Mouse (Mus musculus) embryo, embryonic 10 days (tissue): Measurements from ENCODE around the gene Wdr46.

Experiments used
- DNase-seq: peaks from one replicate; pipeline ENCODE4 v3.0.0-alpha.2; 2015; ENCODE audit warnings: low spot score

Wdr46 gene

DNA sequence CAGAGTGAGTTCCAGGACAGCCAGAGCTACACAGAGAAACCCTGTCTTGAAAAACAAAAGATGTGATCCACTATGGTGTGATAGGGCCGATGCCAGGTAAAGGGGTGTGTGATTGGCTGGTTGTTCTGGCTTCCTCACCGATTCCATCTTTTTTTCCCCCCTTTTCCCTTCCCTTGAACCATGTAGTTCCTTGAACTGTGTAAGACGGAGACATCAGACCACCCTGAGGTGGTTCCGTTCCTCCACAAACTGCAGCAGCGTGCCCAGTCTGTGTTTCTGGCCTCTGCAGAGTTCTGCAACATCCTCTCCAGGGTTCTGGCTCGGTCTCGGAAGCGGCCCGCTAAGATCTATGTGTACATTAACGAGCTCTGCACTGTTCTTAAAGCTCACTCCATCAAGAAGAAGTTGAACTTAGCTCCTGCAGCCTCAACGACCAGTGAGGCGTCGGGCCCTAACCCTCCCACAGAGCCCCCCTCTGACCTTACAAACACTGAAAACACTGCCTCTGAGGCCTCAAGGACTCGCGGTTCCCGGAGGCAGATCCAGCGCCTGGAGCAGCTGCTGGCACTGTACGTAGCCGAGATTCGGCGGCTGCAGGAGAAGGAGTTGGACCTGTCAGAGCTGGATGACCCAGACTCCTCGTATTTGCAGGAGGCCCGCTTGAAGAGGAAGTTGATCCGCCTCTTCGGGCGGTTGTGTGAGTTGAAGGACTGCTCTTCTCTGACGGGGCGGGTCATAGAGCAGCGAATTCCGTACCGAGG lies 29.2 kb upstream of the Wdr46 start:
- DNase-seq = no peak

DNA sequence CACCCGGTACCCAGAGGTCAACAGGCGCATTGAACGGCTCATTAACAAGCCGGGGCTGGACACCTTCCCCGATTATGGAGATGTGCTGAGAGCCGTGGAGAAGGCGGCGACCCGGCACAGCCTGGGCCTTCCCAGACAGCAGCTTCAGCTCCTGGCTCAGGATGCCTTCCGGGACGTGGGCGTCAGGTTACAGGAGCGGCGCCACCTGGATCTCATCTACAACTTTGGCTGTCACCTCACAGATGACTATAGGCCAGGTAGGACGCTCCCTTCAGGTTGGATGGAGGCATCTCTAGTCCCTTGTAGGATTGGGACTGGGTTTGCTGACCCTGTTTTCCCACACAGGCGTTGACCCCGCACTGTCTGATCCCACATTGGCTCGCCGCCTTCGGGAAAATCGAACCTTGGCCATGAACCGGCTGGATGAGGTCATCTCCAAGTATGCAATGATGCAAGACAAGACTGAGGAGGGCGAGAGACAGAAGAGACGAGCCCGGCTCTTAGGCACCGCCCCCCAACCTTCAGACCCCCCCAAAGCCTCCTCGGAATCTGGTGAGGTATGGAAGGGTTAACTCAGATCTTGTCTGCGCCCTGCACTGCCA lies 28.5 kb upstream of the Wdr46 start:
- DNase-seq = no peak

DNA sequence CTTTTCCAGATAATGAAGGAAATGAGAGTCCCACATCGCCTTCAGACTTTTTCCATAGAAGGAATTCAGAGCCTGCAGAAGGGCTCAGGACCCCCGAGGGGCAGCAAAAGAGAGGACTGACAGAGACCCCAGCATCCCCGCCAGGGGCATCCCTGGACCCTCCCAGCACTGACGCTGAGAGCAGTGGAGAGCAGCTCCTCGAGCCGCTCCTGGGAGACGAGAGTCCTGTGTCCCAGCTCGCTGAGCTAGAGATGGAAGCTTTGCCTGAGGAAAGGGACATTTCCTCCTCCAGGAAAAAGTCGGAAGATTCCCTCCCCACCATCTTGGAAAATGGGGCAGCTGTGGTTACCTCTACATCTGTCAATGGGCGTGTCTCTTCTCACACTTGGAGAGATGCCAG lies 27.2 kb upstream of the Wdr46 start:
- no peak for DNase-seq

DNA sequence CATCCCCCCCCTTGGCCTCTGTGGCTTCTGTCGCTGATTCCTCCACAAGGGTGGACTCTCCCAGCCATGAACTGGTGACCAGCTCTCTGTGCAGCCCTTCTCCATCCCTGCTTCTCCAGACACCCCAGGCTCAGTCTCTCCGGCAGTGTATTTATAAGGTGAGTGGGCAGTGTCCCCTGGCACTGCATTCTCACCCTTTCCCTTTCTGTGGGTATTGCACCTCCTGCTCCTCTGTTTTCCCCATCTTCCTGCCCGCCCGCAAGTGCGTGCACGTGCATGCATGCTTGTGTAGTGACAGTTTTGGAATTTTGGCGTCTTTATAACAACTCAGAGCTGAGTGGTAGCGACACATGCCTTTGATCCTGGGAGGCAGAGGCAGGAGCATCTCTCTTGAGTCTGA lies 26.6 kb upstream of the Wdr46 start:
- no peak for DNase-seq

DNA sequence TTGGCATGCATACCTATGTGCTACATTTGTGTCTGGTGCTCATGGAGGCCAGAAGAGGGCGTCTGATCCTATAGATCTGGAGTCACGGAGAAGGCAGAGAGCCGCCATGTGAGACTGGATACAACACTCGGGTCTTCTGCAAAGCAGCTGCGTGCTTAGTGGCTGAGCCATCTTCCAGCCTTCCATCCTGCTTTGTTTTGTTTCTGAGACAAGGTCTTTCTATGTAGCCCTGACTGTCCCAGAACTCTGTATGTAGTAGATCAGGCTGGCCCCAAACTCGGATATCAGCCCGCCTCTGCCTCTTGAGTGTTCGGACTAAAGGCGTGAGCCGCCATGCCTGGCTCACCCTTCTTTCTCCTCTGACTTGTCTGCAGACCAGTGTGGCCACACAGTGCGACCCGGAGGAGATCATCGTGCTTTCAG lies 25.5 kb upstream of the Wdr46 start:
- no peak for DNase-seq

DNA sequence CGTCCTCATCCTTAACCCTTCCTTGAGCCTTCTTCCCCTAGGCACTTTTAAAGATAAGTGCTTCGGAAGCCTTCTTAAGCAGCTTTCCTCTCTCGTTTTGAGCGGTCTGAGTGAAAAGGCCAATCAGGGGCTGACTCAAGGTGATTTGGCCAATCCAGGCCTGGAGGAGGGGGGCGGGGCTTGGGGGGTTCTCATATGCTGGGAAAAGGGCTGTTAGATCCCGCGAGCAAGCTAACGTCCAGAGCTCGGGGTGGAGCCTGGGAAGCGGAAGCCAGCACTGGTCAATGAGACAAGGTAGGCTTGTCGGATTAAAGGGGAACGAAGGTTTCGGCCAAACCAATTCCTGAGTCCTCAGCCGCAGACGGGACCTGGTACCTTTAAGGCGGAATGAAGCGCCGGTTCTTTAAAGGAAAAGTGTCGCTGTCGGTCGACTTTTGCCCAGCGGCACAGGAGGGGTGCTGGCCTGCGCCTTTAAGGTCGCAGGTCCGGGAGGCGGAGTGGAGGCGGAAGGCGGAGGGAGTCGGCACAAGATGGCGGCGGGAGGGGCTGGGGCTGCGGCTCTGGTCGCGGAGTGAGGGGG lies 24.7 kb upstream of the Wdr46 start, which contains the start of the genes Tapbp and Zbtb22:
Tapbp (plus strand) TSS at position 229 of the 580 bp plus-strand sequence.
Zbtb22 (plus strand) TSS at position 234 of the 580 bp plus-strand sequence.
- peak; percentile 97 for DNase-seq

DNA sequence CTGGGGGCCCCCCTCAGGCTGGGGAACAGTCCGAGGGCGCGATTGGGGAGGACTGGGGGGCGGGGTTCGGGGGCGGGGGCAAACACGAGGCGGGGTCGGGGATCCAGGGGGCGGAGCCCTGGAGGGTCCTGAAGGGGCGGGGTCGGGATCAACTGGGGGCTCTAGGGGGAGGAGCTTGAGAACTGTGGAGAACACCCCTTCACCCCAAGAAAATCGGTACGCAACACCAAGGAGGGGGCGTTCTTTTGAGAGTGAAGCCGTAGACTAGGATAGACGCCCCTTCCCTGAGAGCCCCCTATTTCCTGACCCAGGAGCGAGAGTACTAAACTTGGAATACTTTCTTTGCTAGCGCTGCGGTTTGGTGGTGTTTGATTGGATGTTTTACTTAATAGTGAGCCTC lies 24.2 kb upstream of the Wdr46 start:
- DNase-seq = peak; percentile 33

DNA sequence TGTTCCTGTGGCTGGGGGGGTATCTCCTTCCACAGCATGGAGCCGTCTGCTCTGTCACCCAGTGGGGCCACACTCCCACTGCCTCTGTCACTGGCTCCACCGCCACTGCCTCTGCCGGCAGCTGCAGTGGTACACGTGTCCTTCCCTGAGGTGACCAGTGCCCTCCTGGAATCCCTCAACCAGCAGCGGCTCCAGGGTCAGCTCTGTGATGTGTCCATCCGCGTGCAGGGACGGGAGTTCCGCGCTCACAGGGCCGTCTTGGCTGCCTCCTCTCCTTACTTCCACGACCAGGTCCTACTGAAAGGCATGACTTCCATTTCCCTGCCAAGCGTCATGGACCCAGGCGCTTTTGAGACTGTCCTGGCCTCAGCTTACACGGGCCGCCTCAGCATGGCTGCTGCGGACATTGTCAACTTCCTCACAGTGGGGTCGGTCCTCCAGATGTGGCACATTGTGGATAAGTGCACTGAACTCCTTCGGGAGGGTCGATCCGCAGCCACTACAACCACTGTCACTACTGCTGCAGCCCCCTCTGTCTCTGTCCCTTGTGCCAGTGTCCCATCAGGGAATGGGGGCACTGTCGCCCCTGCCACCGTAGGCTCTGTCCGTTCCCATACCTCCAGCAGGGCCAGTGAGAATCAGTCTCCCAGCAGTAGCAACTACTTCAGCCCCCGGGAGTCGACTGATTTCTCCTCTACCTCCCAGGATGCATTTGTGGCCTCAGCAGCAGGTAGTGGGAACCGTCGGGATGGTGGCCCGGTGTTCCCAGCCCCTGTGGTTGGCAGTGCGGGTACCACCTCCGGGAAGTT lies 23.4 kb upstream of the Wdr46 start:
- DNase-seq = no peak

DNA sequence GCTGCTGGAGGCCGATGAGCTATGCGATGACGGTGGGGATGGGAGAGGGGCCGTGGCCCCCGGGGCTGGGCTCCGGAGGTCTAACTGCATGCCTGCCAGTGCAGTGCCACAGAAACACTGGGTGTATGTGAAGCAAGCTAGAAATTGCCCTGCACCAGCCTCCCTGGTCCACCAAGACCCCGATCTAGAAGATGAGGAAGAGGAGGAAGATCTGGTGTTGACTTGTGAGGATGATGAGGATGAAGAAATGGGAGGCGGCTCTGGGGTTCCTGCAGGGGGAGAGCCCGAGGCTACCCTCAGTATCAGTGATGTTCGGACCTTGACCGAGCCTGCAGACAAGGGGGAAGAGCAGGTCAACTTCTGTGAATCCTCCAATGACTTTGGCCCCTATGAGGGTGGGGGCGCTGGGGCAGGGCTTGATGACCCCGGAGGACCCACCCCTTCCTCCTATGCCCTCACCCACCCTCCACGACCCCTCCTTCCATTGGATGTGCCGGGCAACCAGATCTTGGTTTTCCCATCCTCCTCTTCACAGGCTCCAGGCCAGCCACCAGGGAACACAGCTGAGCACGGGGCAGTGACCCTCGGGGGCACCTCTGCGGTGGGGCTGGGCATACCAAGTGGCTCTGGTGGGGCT lies 22.7 kb upstream of the Wdr46 start:
- DNase-seq = no peak

DNA sequence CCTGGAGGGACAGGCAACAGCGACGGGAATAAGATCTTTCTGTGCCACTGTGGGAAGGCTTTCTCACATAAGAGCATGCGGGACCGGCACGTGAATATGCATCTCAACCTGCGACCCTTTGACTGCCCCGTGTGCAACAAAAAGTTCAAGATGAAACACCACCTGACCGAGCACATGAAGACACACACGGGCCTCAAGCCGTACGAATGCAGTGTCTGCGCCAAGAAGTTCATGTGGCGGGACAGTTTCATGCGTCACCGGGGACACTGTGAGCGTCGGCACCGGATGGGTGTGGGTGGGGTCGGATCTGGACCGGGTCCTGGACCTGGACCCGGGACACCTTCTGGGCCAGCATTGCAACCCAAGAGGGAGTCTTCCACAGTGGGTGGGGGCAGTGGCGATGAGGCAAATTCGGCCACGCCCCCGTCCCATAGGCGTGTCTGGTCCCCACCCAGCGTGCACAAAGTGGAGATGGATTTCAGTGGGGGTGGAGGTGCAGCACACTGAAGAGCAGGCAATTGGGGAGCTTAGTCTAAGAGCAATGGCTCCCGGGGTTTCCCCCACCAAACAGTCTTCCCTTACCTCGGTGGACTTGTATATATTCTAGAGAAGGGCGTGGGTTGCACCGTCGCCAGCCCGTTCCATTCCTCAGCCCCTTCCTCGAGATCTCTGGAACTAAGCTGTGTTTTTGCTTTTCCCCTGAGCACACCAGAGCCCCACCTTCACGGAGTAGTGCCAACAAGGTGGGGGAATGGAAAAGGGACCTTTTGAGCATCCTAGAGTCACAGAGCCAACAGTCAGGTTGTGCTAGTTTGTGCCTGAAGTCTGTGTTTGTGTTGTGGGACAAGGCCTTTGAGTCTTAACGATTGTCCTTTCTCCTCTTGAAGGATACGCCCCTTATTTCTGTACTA lies 21.9 kb upstream of the Wdr46 start:
- no peak for DNase-seq

DNA sequence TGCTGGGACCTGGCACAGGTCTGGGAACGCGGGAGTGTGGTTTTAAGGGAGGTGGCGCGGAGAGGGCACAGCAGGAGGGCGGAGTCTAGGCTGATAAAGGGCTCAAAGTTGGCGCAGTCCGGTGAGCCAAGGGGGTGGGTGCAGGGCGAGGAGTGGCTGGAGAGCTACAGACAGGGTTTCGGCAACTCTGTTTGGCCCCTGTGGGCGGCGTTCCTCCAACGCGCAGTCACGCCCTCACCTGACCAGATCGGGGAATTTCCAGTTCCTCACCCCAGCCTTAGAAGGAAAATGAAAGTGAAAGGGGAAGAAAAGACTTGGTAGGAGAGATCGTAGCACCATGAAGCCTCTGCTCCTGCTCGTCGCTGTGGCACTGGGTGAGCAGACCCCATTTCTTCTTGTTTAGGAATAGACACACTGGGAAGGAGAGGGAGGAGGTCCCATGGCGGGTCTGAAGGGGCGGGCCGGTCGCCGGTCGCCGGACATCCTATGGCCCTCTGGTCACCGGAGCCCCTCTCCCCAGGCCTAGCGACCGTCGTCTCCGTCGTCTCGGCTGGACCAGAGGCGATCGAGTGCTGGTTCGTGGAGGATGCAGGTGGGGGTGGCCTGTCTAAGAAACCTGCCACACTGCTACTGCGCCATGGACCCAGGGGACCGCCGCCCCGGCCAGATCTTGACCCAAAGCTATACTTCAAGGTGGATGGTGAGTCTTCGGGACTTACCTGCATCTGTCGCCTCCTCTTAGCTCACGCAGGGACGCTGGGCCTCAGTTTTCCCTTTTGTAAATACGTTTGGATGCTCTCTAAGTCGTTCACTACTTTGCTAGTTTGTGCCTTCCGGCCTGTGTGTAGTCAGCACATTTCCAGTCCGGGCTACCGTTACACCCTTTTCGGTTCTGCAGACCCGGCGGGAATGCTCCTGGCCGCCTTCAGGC lies 20.8 kb upstream of the Wdr46 start:
- peak; percentile 71 for DNase-seq

DNA sequence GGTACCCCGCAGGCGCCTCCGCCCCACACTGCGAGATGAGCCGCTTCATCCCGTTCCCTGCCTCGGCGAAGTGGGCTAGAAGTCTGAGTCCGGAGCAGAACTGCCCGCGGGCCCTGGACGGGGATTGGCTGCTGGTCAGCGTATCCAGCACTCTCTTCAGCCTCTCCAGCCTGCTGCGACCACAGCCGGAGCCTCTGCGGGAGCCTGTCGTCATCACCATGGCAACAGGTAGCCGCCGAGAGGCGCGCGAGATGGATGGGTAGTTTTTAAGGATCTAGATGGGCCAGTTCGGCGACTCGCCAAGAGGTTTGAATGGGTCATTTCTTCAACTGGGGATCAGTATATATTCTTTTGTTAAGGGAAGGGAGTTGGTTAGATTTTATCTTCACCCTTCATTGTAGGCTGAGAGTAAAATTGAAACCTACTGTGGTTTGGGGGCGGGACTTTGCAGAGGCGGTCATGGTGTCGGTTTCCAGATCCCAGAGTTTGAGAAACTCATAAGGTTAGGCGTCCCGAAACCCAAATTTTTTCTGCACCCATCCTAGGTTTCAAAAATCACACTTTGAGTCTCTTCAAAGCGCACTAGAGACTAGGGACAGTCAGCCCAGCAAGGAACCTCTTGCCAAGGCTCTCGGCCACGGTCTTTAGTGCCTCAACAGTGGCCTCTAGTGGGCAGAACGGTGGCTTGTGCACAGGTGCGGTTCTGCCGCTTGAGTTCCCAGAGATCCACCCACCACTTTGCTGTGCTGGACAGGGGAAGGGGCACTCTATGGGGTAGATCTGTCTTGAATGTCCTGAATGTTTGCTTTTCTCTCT lies 20.0 kb upstream of the Wdr46 start:
- DNase-seq = peak; percentile 93

DNA sequence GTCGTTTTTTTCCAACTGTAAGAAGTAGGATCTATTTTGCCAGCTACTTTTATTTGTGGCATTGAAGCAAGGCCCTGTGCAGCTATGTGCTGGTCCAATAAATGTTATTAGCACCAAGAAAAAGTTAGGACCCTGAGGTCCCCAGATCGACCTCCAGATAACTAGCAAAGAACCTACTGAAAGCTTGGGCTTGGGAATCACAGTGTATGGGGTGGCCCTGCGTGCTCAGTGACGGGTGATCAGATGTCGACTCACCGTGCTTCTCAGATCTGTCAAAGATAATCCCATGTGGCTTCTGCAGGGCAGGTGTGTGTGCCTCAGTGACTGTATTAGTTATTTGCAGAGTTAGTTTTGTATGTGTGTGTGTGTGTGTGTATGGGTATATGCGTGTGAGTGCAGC lies 19.1 kb upstream of the Wdr46 start:
- no peak for DNase-seq

DNA sequence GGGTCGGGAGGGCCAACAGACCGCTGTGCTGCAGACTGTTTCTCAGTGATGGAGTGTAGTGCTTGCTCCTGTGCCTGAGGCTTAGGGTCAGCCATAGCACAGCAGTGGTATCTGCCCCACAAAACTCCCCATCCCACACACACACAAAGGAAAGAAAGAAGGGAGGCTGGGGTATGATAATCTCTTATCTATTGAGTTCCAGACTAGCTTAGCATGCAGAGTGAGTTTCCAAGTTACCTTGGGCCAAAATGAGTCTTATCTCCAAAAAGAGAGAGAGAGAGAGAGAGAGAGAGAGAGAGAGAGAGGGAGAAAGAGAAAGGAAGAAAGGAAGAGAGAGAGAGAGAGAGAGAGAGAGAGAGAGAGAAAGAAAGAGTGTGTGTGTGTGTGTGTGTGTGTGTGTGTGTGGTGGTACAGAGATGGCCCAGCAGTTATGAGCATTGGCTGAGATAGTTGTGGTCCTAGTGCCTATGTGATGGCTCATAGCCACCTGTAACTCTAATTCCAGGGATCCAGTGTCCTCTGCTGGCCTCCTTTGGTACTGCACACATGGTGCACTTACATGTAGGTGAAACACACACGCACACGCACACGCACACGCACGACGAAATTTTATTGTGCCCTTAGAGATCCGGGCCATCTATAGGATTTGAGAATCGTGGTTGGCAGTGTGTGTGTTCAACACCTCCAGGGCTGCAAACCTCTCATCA lies 15.7 kb upstream of the Wdr46 start:
- DNase-seq = no peak

DNA sequence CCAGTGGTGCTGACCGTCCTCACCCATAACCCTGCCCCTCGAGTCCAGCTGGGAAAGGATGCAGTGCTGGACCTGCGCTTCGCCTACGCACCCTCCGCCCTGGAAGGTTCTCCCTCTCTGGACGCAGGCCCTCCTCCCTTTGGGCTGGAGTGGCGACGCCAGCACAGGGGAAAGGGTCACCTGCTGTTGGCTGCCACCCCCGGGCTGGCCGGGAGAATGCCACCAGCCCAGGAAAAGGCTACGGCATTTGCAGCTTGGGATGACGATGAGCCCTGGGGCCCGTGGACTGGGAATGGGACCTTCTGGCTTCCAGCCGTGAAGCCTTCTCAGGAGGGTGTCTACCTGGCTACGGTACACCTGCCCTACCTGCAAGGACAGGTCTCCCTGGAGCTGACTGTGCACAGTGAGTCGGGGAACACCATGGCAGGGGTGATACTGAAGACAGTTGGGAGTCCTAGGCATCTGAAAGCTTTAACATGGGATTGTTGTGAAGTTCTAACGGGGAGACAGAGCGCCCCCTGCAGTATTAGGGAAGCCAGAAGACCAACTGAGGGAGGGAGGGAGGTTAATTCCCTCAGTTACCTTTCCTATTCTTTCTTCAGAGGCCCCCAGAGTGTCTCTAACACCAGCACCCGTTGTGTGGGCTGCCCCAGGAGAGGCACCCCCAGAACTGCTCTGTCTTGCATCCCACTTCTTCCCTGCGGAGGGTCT lies 14.9 kb upstream of the Wdr46 start:
- DNase-seq = no peak

DNA sequence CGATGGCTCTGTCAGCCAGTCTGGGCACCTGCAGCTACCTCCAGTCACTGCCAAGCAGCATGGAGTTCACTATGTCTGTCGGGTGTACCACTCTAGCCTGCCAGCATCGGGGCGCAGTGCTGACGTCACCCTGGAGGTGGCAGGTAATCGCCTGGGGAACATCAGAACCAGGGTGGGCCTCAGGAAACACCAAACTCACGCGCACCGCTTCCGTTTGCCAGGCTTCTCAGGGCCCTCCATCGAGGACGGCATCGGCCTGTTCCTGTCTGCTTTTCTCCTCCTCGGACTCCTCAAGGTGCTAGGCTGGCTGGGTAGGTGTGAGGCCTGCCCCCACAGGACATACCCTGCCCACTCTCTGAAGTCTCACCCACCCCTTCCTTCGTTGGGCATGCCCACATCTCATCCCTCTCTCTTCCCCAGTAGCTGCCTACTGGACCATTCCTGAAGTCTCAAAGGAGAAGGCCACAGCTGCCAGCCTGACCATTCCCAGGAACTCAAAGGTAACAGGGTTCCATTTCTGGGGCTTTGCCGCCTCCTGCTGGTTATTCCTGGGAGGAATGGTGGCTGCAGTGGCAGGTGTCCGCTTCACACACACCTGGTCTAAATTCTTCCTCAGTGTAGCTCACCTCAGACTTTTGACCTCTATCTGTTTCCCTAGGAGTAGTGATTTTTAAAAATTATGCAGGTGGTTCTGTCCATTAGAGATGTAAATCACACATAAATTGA lies 14.1 kb upstream of the Wdr46 start:
- DNase-seq = no peak
